Mouse (Mus musculus) E14TG2a.4 (cell line): Measurements from ENCODE around the gene Dhrs11.
"Not testable (repeated sequence)": the region's sequence is repeated elsewhere in the genome, so short reads cannot be mapped to it uniquely, and the experiment has no call there.

Experiments
- CTCF ChIP-seq: conservative IDR thresholded peaks from 2 replicates; pipeline ENCODE4 v1.5.1; 2014; ENCODE audit warnings: low read length
- NANOG ChIP-seq: IDR thresholded peaks from 2 replicates; pipeline ENCODE4 v1.6.1; 2014; ENCODE audit warnings: borderline replicate concordance, low read length, mixed read lengths

DNA sequence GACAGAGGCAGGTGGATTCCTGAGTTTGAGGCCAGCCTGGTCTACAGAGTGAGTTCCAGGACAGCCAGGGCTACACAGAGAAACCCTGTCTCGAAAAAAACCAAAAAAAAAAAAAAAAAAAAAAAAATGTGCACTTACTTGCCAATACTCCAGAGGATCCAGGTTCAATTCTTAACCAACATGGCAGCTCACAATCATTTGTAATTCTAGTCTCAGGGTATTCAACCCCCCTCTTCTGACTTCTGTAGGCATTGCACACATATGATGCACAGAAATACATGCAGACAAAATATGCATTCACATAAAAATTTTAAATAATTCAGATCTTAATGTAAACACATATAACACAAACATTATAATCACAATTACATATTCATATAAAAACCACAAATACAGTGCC, 47.2 kb upstream of the Dhrs11 start:
- TF ChIP-seq CTCF, NANOG: not testable (repeated sequence)
